Mouse (Mus musculus): Measurements from ENCODE around the gene Nectin4. TPM values are rescaled to one million over a fixed set of nuclear protein-coding genes. Genes with fewer than 3 reads are reported as not detected.

Gene Nectin4
- polyA plus RNA-seq, 1 experiment, result 0.08 TPM

- Histone ChIP-seq H3K4me2 (ENCODE audit: low read depth) (no peak within 1 kb of the TSS), H3K4me3 (no peak within 1 kb of the TSS), H3K79me2 (ENCODE audit: control insufficient read depth, insufficient read depth) (no peaks in the 10 kb centered on the region), H3K36me3 (ENCODE audit: control insufficient read depth, insufficient read depth) (no peaks in the 10 kb centered on the region), H3K27me3 (ENCODE audit: control insufficient read depth, insufficient read depth, insufficient read length) (no peaks in the 10 kb centered on the region), H3ac (ENCODE audit: control insufficient read depth, insufficient read length) (no peak within 1 kb of the TSS)
- TF ChIP-seq SRF (IDR thresholded peaks at IDR 0.05; ENCODE audit: control insufficient read depth, insufficient read length, low read depth) (no peak), POLR2AphosphoS2 (IDR thresholded peaks at IDR 0.05; ENCODE audit: insufficient read length, low read depth) (no peak), MAX (IDR thresholded peaks at IDR 0.05; ENCODE audit: low read depth) (no peak), USF1 (IDR thresholded peaks at IDR 0.05; ENCODE audit: low read depth) (no peak), E2F4 (IDR thresholded peaks at IDR 0.05; ENCODE audit: insufficient read depth) (no peak), CEBPB (IDR thresholded peaks at IDR 0.05; ENCODE audit: insufficient read depth, poor library complexity, severe bottlenecking) (no peak), TCF12 (IDR thresholded peaks at IDR 0.05; ENCODE audit: insufficient read depth, poor library complexity, severe bottlenecking) (no peak), TCF3 (IDR thresholded peaks at IDR 0.05; ENCODE audit: insufficient read length, low read depth) (no peak), POLR2A (IDR thresholded peaks at IDR 0.05; ENCODE audit: insufficient read length, low read depth) (no peak), REST (IDR thresholded peaks at IDR 0.05; ENCODE audit: insufficient read depth, insufficient read length) (no peak), MYOG (IDR thresholded peaks at IDR 0.05; ENCODE audit: control insufficient read depth in 1 of 3, insufficient read depth in 1 of 3, insufficient read length in 2 of 3, low read depth in 2 of 3) (no peak)
These were observed 18.6 kb downstream of the Nectin4 start, which contains the start of gene Arhgap30 for GRCm38 (mm10) chr1:171388376-171389102. Gene Arhgap30, plus strand, starts transcription at chr1:171388954.

GRCm38 (mm10) chr1:171390101-171390500 is 20.2 kb downstream of the Nectin4 start:
- Histone ChIP-seq H3ac (ENCODE audit: control insufficient read depth, insufficient read length) (no peak overlapping the region), H3K4me3 (no peak overlapping the region), H3K79me2 (ENCODE audit: control insufficient read depth, insufficient read depth) (no peaks in the 10 kb centered on the region), H3K36me3 (ENCODE audit: control insufficient read depth, insufficient read depth) (no peaks in the 10 kb centered on the region), H3K4me2 (ENCODE audit: low read depth) (no peak overlapping the region), H3K27me3 (ENCODE audit: control insufficient read depth, insufficient read depth, insufficient read length) (no peaks in the 10 kb centered on the region)
- TF ChIP-seq USF1 (IDR thresholded peaks at IDR 0.05; ENCODE audit: low read depth) (no peak), MYOD1 (IDR thresholded peaks at IDR 0.05; ENCODE audit: control insufficient read depth in 1 of 3, insufficient read length in 2 of 3, low read depth in 2 of 3) (no peak), TCF12 (IDR thresholded peaks at IDR 0.05; ENCODE audit: insufficient read depth, poor library complexity, severe bottlenecking) (no peak)

GRCm38 (mm10) chr1:171401821-171402220 is 31.9 kb downstream of the Nectin4 start:
- Histone ChIP-seq H3K4me2 (ENCODE audit: low read depth) (no peak overlapping the region), H3K79me2 (ENCODE audit: control insufficient read depth, insufficient read depth) (no peaks in the 10 kb centered on the region), H3K27me3 (ENCODE audit: control insufficient read depth, insufficient read depth, insufficient read length) (no peaks in the 10 kb centered on the region), H3ac (ENCODE audit: control insufficient read depth, insufficient read length) (no peak overlapping the region), H3K36me3 (ENCODE audit: control insufficient read depth, insufficient read depth) (no peaks in the 10 kb centered on the region), H3K4me3 (no peak overlapping the region)
- TF ChIP-seq USF1 (IDR thresholded peaks at IDR 0.05; ENCODE audit: low read depth), result no peak
- TF ChIP-seq TCF12 (IDR thresholded peaks at IDR 0.05; ENCODE audit: insufficient read depth, poor library complexity, severe bottlenecking), result no peak
- no peak for TF ChIP-seq REST (IDR thresholded peaks at IDR 0.05; ENCODE audit: insufficient read depth, insufficient read length)
- no peak for TF ChIP-seq E2F4 (IDR thresholded peaks at IDR 0.05; ENCODE audit: insufficient read depth)

- no peaks in the 10 kb centered on the region for H3K79me2 ChIP-seq (ENCODE audit: control insufficient read depth, insufficient read depth)
- H3K4me2 ChIP-seq (ENCODE audit: low read depth), result no peak overlapping the region
- TF ChIP-seq TCF3 (IDR thresholded peaks at IDR 0.05; ENCODE audit: insufficient read length, low read depth), result no peak
- H3K27me3 ChIP-seq (ENCODE audit: control insufficient read depth, insufficient read depth, insufficient read length), result no peaks in the 10 kb centered on the region
- no peak overlapping the region for H3K4me3 ChIP-seq
- no peak overlapping the region for H3ac ChIP-seq (ENCODE audit: control insufficient read depth, insufficient read length)
- no peaks in the 10 kb centered on the region for H3K36me3 ChIP-seq (ENCODE audit: control insufficient read depth, insufficient read depth)
These were observed 33.1 kb downstream of the Nectin4 start for GRCm38 (mm10) chr1:171402991-171403390.

- no peaks in the 10 kb centered on the region for H3K27me3 ChIP-seq (ENCODE audit: control insufficient read depth, insufficient read depth, insufficient read length)
- H3K4me3 ChIP-seq, result no peak overlapping the region
- no peaks in the 10 kb centered on the region for H3K36me3 ChIP-seq (ENCODE audit: control insufficient read depth, insufficient read depth)
- peaks cover 8% of the 10 kb centered on the region for H3K79me2 ChIP-seq (ENCODE audit: control insufficient read depth, insufficient read depth)
- H3K4me2 ChIP-seq (ENCODE audit: low read depth), result no peak overlapping the region
- TF ChIP-seq TCF3 (IDR thresholded peaks at IDR 0.05; ENCODE audit: insufficient read length, low read depth), result no peak
- no peak for TF ChIP-seq MYOD1 (IDR thresholded peaks at IDR 0.05; ENCODE audit: control insufficient read depth in 1 of 3, insufficient read length in 2 of 3, low read depth in 2 of 3)
- no peak for TF ChIP-seq CEBPB (IDR thresholded peaks at IDR 0.05; ENCODE audit: insufficient read depth, poor library complexity, severe bottlenecking)
- no peak for TF ChIP-seq MAX (IDR thresholded peaks at IDR 0.05; ENCODE audit: low read depth)
- no peak for TF ChIP-seq POLR2A (IDR thresholded peaks at IDR 0.05; ENCODE audit: insufficient read length, low read depth)
- no peak for TF ChIP-seq TCF12 (IDR thresholded peaks at IDR 0.05; ENCODE audit: insufficient read depth, poor library complexity, severe bottlenecking)
- TF ChIP-seq E2F4 (IDR thresholded peaks at IDR 0.05; ENCODE audit: insufficient read depth), result no peak
- no peak for TF ChIP-seq USF1 (IDR thresholded peaks at IDR 0.05; ENCODE audit: low read depth)
- no peak for TF ChIP-seq REST (IDR thresholded peaks at IDR 0.05; ENCODE audit: insufficient read depth, insufficient read length)
- TF ChIP-seq POLR2AphosphoS2 (IDR thresholded peaks at IDR 0.05; ENCODE audit: insufficient read length, low read depth), result no peak
- no peak for TF ChIP-seq MYOG (IDR thresholded peaks at IDR 0.05; ENCODE audit: control insufficient read depth in 1 of 3, insufficient read depth in 1 of 3, insufficient read length in 2 of 3, low read depth in 2 of 3)
- no peak for TF ChIP-seq SRF (IDR thresholded peaks at IDR 0.05; ENCODE audit: control insufficient read depth, insufficient read length, low read depth)
- H3ac ChIP-seq (ENCODE audit: control insufficient read depth, insufficient read length), result no peak overlapping the region
These were observed 37.4 kb downstream of the Nectin4 start for GRCm38 (mm10) chr1:171407263-171407662.
